Mouse (Mus musculus) olfactory bulb, adult 2 months (tissue): ENCODE results near the gene Plcb3.

ENCODE experiments used
- CTCF ChIP-seq: fragments of 200-500 bp; IDR thresholded peaks from 2 replicates; pipeline ENCODE4 v1.5.1; 2012; ENCODE audit warnings: low read depth, mild to moderate bottlenecking, low read length, moderate library complexity; ENCODE audit not compliant: insufficient read depth
- POLR2A ChIP-seq: fragments of 200-500 bp; IDR thresholded peaks from 2 replicates; pipeline ENCODE4 v1.6.1; 2012; ENCODE audit warnings: mild to moderate bottlenecking, low read depth, low read length, moderate library complexity; ENCODE audit not compliant: insufficient read depth

GRCm38 (mm10) chr19:6903031-6903430 is 73.2 kb downstream of the Plcb3 start:
- TF ChIP-seq POLR2A (no peak), CTCF (no peak)
